Mouse (Mus musculus) B cell, adult 2 months (primary cell): ENCODE results near the gene Spred2.

ENCODE experiments used
- DNase-seq, 2 experiments: peaks; one replicate each; pipeline ENCODE4 v3.0.0; 2022

Gene Spred2

GRCm38 (mm10) chr11:19986443-19986861 lies 62.3 kb downstream of the Spred2 start:
- DNase-seq = no peak

GRCm38 (mm10) chr11:19986871-19987755 lies 62.9 kb downstream of the Spred2 start:
- DNase-seq = no peak

GRCm38 (mm10) chr11:19987756-19988091 lies 63.5 kb downstream of the Spred2 start:
- DNase-seq = no peak

- DNase-seq = no peak
Measured at GRCm38 (mm10) chr11:19988224-19988623, 64.0 kb downstream of the Spred2 start.

GRCm38 (mm10) chr11:19988631-19989030 lies 64.5 kb downstream of the Spred2 start:
- no peak for DNase-seq

- DNase-seq = no peak
Measured at GRCm38 (mm10) chr11:19989141-19989910, 65.2 kb downstream of the Spred2 start.

- no peak for DNase-seq
Measured at GRCm38 (mm10) chr11:19990731-19991130, 66.6 kb downstream of the Spred2 start.

GRCm38 (mm10) chr11:19991303-19991976 lies 67.3 kb downstream of the Spred2 start:
- no peak for DNase-seq

GRCm38 (mm10) chr11:19992341-19993281 lies 68.4 kb downstream of the Spred2 start:
- DNase-seq = no peak

GRCm38 (mm10) chr11:19993753-19994152 lies 69.6 kb downstream of the Spred2 start:
- no peak for DNase-seq

- DNase-seq = no peak
Measured at GRCm38 (mm10) chr11:19994262-19994790, 70.2 kb downstream of the Spred2 start.

- DNase-seq = peak; percentile 14 to 19
Measured at GRCm38 (mm10) chr11:19997940-19998339, 73.8 kb downstream of the Spred2 start.

- no peak for DNase-seq
Measured at GRCm38 (mm10) chr11:20002883-20003282, 78.7 kb downstream of the Spred2 start.

- no peak for DNase-seq
Measured at GRCm38 (mm10) chr11:20007701-20008100, 83.5 kb downstream of the Spred2 start.

- no peak for DNase-seq
Measured at GRCm38 (mm10) chr11:20011210-20011978, 87.2 kb downstream of the Spred2 start.

GRCm38 (mm10) chr11:20013366-20013765 lies 89.2 kb downstream of the Spred2 start:
- no peak for DNase-seq

GRCm38 (mm10) chr11:20017937-20018336 lies 93.8 kb downstream of the Spred2 start:
- no peak for DNase-seq

- DNase-seq = no peak
Measured at GRCm38 (mm10) chr11:20018905-20019304, 94.7 kb downstream of the Spred2 start.

- DNase-seq = no peak
Measured at GRCm38 (mm10) chr11:20020720-20021119, 96.5 kb downstream of the Spred2 start.

- DNase-seq = no peak
Measured at GRCm38 (mm10) chr11:20022462-20022861, 98.3 kb downstream of the Spred2 start.

GRCm38 (mm10) chr11:20022911-20023482 lies 98.8 kb downstream of the Spred2 start:
- DNase-seq = no peak
